Mouse (Mus musculus) myocyte (in vitro differentiated cells): ENCODE measurements around the gene Hvcn1. TPM values are rescaled to one million over a fixed set of nuclear protein-coding genes. Genes with fewer than 3 reads are reported as not detected.

Experiments used
- H3K27me3 ChIP-seq: one replicate; pipeline ENCODE4 v1.6.1; 2011; ENCODE audit not compliant: control insufficient read depth, insufficient read depth, insufficient read length
- H3K36me3 ChIP-seq: one replicate; pipeline ENCODE4 v1.6.1; 2011; ENCODE audit not compliant: control insufficient read depth, insufficient read depth
- H3K4me2 ChIP-seq: one replicate; pipeline ENCODE4 v1.6.1; 2011; ENCODE audit warnings: low read depth, control low read depth
- H3K4me3 ChIP-seq: one replicate; pipeline ENCODE4 v1.5.1; 2011; ENCODE audit warnings: mild to moderate bottlenecking, control low read depth, moderate library complexity
- H3K79me2 ChIP-seq: one replicate; pipeline ENCODE4 v1.6.1; 2011; ENCODE audit not compliant: control insufficient read depth, insufficient read depth
- H3ac ChIP-seq: one replicate; pipeline ENCODE4 v1.6.1; 2011; ENCODE audit not compliant: control insufficient read depth, insufficient read length
- CEBPB ChIP-seq: IDR thresholded peaks from 2 replicates; pipeline ENCODE4 v1.6.1; 2011; ENCODE audit warnings: mild to moderate bottlenecking, moderate library complexity; ENCODE audit not compliant: poor library complexity, insufficient read depth, severe bottlenecking
- E2F4 ChIP-seq: IDR thresholded peaks from one replicate; pipeline ENCODE4 v1.6.1; 2011; ENCODE audit warnings: mild to moderate bottlenecking, control low read depth, moderate library complexity; ENCODE audit not compliant: insufficient read depth
- MAX ChIP-seq: IDR thresholded peaks from one replicate; pipeline ENCODE4 v1.6.1; 2011; ENCODE audit warnings: low read depth, mild to moderate bottlenecking, control low read depth
- MYOD1 ChIP-seq, 3 experiments: IDR thresholded peaks; one replicate each; pipeline ENCODE4 v1.6.1; 2011; ENCODE audit warnings: control low read depth in 2 of 3, low read depth in 2 of 3, mild to moderate bottlenecking in 2 of 3, moderate library complexity in 1 of 3; ENCODE audit not compliant: insufficient read length in 2 of 3, control insufficient read depth in 1 of 3
- MYOG ChIP-seq, 3 experiments: IDR thresholded peaks; one replicate each; pipeline ENCODE4 v1.6.1; 2011; ENCODE audit warnings: control low read depth in 2 of 3, low read depth in 2 of 3, mild to moderate bottlenecking in 2 of 3; ENCODE audit not compliant: insufficient read length in 2 of 3, control insufficient read depth in 1 of 3, insufficient read depth in 1 of 3
- POLR2A ChIP-seq: IDR thresholded peaks from one replicate; pipeline ENCODE4 v1.6.1; 2011; ENCODE audit warnings: low read depth, mild to moderate bottlenecking, control low read depth, moderate library complexity; ENCODE audit not compliant: insufficient read length
- POLR2AphosphoS2 ChIP-seq: IDR thresholded peaks from one replicate; pipeline ENCODE4 v1.6.1; 2011; ENCODE audit warnings: low read depth, control low read depth; ENCODE audit not compliant: insufficient read length
- REST ChIP-seq: IDR thresholded peaks from one replicate; pipeline ENCODE4 v1.6.1; 2011; ENCODE audit warnings: mild to moderate bottlenecking, control low read depth, moderate library complexity; ENCODE audit not compliant: insufficient read depth, insufficient read length
- SRF ChIP-seq: IDR thresholded peaks from one replicate; pipeline ENCODE4 v1.6.1; 2011; ENCODE audit warnings: low read depth; ENCODE audit not compliant: control insufficient read depth, insufficient read length
- TCF12 ChIP-seq: IDR thresholded peaks from one replicate; pipeline ENCODE4 v1.6.1; 2011; ENCODE audit warnings: mild to moderate bottlenecking, control low read depth; ENCODE audit not compliant: poor library complexity, insufficient read depth, severe bottlenecking
- TCF3 ChIP-seq: IDR thresholded peaks from one replicate; pipeline ENCODE4 v1.6.1; 2011; ENCODE audit warnings: low read depth, control low read depth; ENCODE audit not compliant: insufficient read length
- USF1 ChIP-seq: IDR thresholded peaks from one replicate; pipeline ENCODE4 v1.6.1; 2011; ENCODE audit warnings: low read depth, mild to moderate bottlenecking, control low read depth, moderate library complexity
- polyA plus RNA-seq: library from polyadenylated mRNA; unstranded; fragments of >200 nt; fragmentation: generic; extraction: Trizol; gene quantifications from one replicate; pipeline ENCODE4 v1.2.1, GENCODE M21; 2012; ENCODE audit warnings: missing spikeins

The Hvcn1 gene
- polyA plus RNA-seq, 1 experiment = 0.08 TPM

- H3K36me3 ChIP-seq = peaks cover 10% of the 10 kb centered on the region
- TF ChIP-seq MAX (no peak), TCF12 (no peak), E2F4 (no peak), MYOG (IDR thresholded peaks at IDR 0.05; ENCODE audit: control insufficient read depth in 1 of 3, insufficient read depth in 1 of 3, insufficient read length in 2 of 3, low read depth in 2 of 3) (no peak), POLR2A (no peak), USF1 (no peak), CEBPB (no peak), MYOD1 (IDR thresholded peaks at IDR 0.05; ENCODE audit: control insufficient read depth in 1 of 3, insufficient read length in 2 of 3, low read depth in 2 of 3) (no peak), POLR2AphosphoS2 (no peak), TCF3 (no peak), REST (no peak), SRF (no peak)
Measured at GRCm38 (mm10) chr5:122251895-122252606, 45.4 kb downstream of the Hvcn1 start.

GRCm38 (mm10) chr5:122258027-122258741 is 51.6 kb downstream of the Hvcn1 start:
- Histone ChIP-seq H3K4me3 (no peak overlapping the region), H3K36me3 (peaks cover 20% of the 10 kb centered on the region), H3K27me3 (no peaks in the 10 kb centered on the region), H3K4me2 (no peak overlapping the region), H3ac (no peak overlapping the region), H3K79me2 (no peaks in the 10 kb centered on the region)
- TF ChIP-seq E2F4 (no peak), REST (no peak), TCF3 (no peak), POLR2AphosphoS2 (no peak), POLR2A (no peak), MAX (no peak), MYOD1 (IDR thresholded peaks at IDR 0.05; ENCODE audit: control insufficient read depth in 1 of 3, insufficient read length in 2 of 3, low read depth in 2 of 3) (no peak), SRF (no peak), MYOG (IDR thresholded peaks at IDR 0.05; ENCODE audit: control insufficient read depth in 1 of 3, insufficient read depth in 1 of 3, insufficient read length in 2 of 3, low read depth in 2 of 3) (no peak), USF1 (no peak), TCF12 (no peak), CEBPB (no peak)

More at GRCm38 (mm10) chr5:122251895-122252606, 45.4 kb downstream of the Hvcn1 start:
- no peak overlapping the region for H3K4me3 ChIP-seq
- H3K27me3 ChIP-seq = no peaks in the 10 kb centered on the region
- H3K4me2 ChIP-seq = no peak overlapping the region
- H3ac ChIP-seq = no peak overlapping the region
- H3K79me2 ChIP-seq = no peaks in the 10 kb centered on the region

GRCm38 (mm10) chr5:122262104-122262503 is 55.5 kb downstream of the Hvcn1 start:
- Histone ChIP-seq H3K36me3 (peaks cover 10% of the 10 kb centered on the region), H3K79me2 (no peaks in the 10 kb centered on the region), H3ac (no peak overlapping the region), H3K4me2 (no peak overlapping the region), H3K4me3 (no peak overlapping the region), H3K27me3 (no peaks in the 10 kb centered on the region)
- TF ChIP-seq MAX (no peak), USF1 (no peak), MYOD1 (IDR thresholded peaks at IDR 0.05; ENCODE audit: control insufficient read depth in 1 of 3, insufficient read length in 2 of 3, low read depth in 2 of 3) (no peak), MYOG (IDR thresholded peaks at IDR 0.05; ENCODE audit: control insufficient read depth in 1 of 3, insufficient read depth in 1 of 3, insufficient read length in 2 of 3, low read depth in 2 of 3) (no peak), TCF3 (no peak), REST (no peak), TCF12 (no peak), E2F4 (no peak), POLR2AphosphoS2 (no peak), POLR2A (no peak), CEBPB (no peak), SRF (no peak)

GRCm38 (mm10) chr5:122263933-122264905 is 57.6 kb downstream of the Hvcn1 start, which contains the start of gene Tctn1:
Tctn1 (minus strand) TSS chr5:122264460.
- TF ChIP-seq TCF12 (no peak), SRF (peak; percentile 37), POLR2A (peak; percentile 60)

More at GRCm38 (mm10) chr5:122263933-122264905, 57.6 kb downstream of the Hvcn1 start, which contains the start of gene Tctn1:
- Histone ChIP-seq H3K27me3 (no peaks in the 10 kb centered on the region), H3K4me2 (peak within 1 kb of the TSS; percentile 86), H3K36me3 (peaks cover 1% of the 10 kb centered on the region), H3K4me3 (peak within 1 kb of the TSS; percentile 57), H3ac (peak within 1 kb of the TSS; percentile 11), H3K79me2 (no peaks in the 10 kb centered on the region)
